Mouse (Mus musculus): ENCODE measurements at regions not wholly inside any gene's neighbourhood (a gene's known extent, or its start where the extent isn't known, plus 50 kb on each side); places are given as distances from the start of the nearest gene placed in this dataset.

DNA sequence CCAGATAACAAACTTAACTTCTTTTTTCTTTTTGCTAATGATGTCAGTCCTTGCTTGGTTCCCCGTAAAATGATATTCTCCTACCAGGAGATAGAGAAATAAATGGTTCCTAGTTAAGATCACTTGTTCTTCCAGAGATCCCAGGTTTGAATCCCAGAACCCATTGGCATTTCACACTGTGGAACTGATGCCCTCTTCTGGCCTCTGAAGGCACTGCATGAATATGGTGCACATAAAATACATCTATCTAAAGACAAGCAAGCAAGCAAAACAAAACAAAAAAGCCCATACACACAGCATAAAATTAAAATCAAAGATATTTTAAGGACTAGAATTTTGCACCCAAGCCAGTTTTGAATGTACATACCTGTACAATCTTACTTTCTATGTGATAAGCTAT is 162.5 kb downstream of the 1700010I14Rik start:
- TF ChIP-seq CTCF (IDR thresholded peaks at IDR 0.05; ENCODE audit: extremely low read depth, insufficient read depth, low read length) (0 out of 2 replicates have a peak, but pooled peaks have one; percentile 4), POLR2A (IDR thresholded peaks at IDR 0.05; ENCODE audit: extremely low read depth, insufficient read depth, low read length) (no peak)

Data from cortical plate, adult 2 months (tissue).